Mouse (Mus musculus): ENCODE data around the gene Map3k3.

GRCm38 (mm10) chr11:106163546-106163945, 79.1 kb downstream of the Map3k3 start:
- TF ChIP-seq CTCF (IDR thresholded peaks at IDR 0.05), result no peak
- no peak for TF ChIP-seq EP300 (IDR thresholded peaks at IDR 0.05)

Data from lung, postnatal 0 days (tissue).